Mouse (Mus musculus): ENCODE data around the gene Tnp2. TPM values are rescaled to one million over a fixed set of nuclear protein-coding genes. Genes with fewer than 3 reads are reported as not detected.

The Tnp2 gene
- polyA plus RNA-seq, 1 experiment from 2014 or later, result not detected

- Histone ChIP-seq H3K27ac (no peak overlapping the region), H3K9me3 (no peaks in the 10 kb centered on the region), H3K36me3 (no peaks in the 10 kb centered on the region), H3K4me1 (replicated peaks) (peaks cover 22% of the 10 kb centered on the region), H3K4me3 (no peak overlapping the region), H3K27me3 (ENCODE audit: insufficient read depth, poor library complexity, severe bottlenecking) (peaks cover 3% of the 10 kb centered on the region; the same call in 1 of the 2 replicates)
- WGBS, result 75% methylated on average over 4 of the region's 4 CpGs
- no peak for DNase-seq (ENCODE audit: low spot score)
Measured at GRCm38 (mm10) chr16:10774726-10775125, 13.7 kb downstream of the Tnp2 start.

- peaks cover 22% of the 10 kb centered on the region for H3K4me1 ChIP-seq (replicated peaks)
- H3K4me3 ChIP-seq, result no peak overlapping the region
- no peak for DNase-seq (ENCODE audit: low spot score)
- H3K9me3 ChIP-seq, result no peaks in the 10 kb centered on the region
- peaks cover 8% of the 10 kb centered on the region for H3K27me3 ChIP-seq (ENCODE audit: insufficient read depth, poor library complexity, severe bottlenecking)
- 86% methylated on average over 8 of the region's 8 CpGs for WGBS
- no peak overlapping the region for H3K27ac ChIP-seq
- no peaks in the 10 kb centered on the region for H3K36me3 ChIP-seq
Measured at GRCm38 (mm10) chr16:10773543-10773942, 14.9 kb downstream of the Tnp2 start.

- 55% methylated on average over 19 of the region's 19 CpGs for WGBS
- Histone ChIP-seq H3K27me3 (ENCODE audit: insufficient read depth, poor library complexity, severe bottlenecking) (peaks cover 9% of the 10 kb centered on the region), H3K27ac (no peak overlapping the region), H3K9me3 (no peaks in the 10 kb centered on the region), H3K36me3 (no peaks in the 10 kb centered on the region), H3K4me1 (replicated peaks) (peaks cover 12% of the 10 kb centered on the region; the same call in 1 of the 2 replicates), H3K4me3 (no peak overlapping the region)
- DNase-seq (ENCODE audit: low spot score), result no peak
Measured at GRCm38 (mm10) chr16:10771769-10772510, 16.5 kb downstream of the Tnp2 start.

- no peak for DNase-seq (ENCODE audit: low spot score)
- 51% methylated on average over 4 of the region's 4 CpGs for WGBS
Measured at GRCm38 (mm10) chr16:10770531-10771325, 17.7 kb downstream of the Tnp2 start.

GRCm38 (mm10) chr16:10769661-10770060 is 18.8 kb downstream of the Tnp2 start:
- no peak for DNase-seq (ENCODE audit: low spot score)
- H3K27ac ChIP-seq, result no peak overlapping the region
- no peaks in the 10 kb centered on the region for H3K36me3 ChIP-seq
- H3K4me1 ChIP-seq (replicated peaks), result peaks cover 7% of the 10 kb centered on the region; the same call in 1 of the 2 replicates
- H3K9me3 ChIP-seq, result no peaks in the 10 kb centered on the region
- H3K27me3 ChIP-seq (ENCODE audit: insufficient read depth, poor library complexity, severe bottlenecking), result peaks cover 9% of the 10 kb centered on the region
- H3K4me3 ChIP-seq, result no peak overlapping the region
- 41% methylated on average over 2 of the region's 2 CpGs for WGBS

More at GRCm38 (mm10) chr16:10770531-10771325, 17.7 kb downstream of the Tnp2 start:
- H3K4me3 ChIP-seq, result no peak overlapping the region
- H3K9me3 ChIP-seq, result no peaks in the 10 kb centered on the region
- peaks cover 9% of the 10 kb centered on the region for H3K27me3 ChIP-seq (ENCODE audit: insufficient read depth, poor library complexity, severe bottlenecking)
- H3K36me3 ChIP-seq, result no peaks in the 10 kb centered on the region
- peaks cover 7% of the 10 kb centered on the region; the same call in 1 of the 2 replicates for H3K4me1 ChIP-seq (replicated peaks)
- no peak overlapping the region for H3K27ac ChIP-seq

- WGBS, result 70% methylated on average over 9 of the region's 9 CpGs
- Histone ChIP-seq H3K27ac (no peak overlapping the region), H3K4me3 (no peak overlapping the region), H3K4me1 (replicated peaks) (peaks cover 10% of the 10 kb centered on the region; the same call in 1 of the 2 replicates), H3K27me3 (ENCODE audit: insufficient read depth, poor library complexity, severe bottlenecking) (peaks cover 9% of the 10 kb centered on the region), H3K36me3 (no peaks in the 10 kb centered on the region), H3K9me3 (no peaks in the 10 kb centered on the region)
- no peak for DNase-seq (ENCODE audit: low spot score)
Measured at GRCm38 (mm10) chr16:10768821-10769220, 19.6 kb downstream of the Tnp2 start.

GRCm38 (mm10) chr16:10767158-10767557 is 21.3 kb downstream of the Tnp2 start:
- Histone ChIP-seq H3K27ac (no peak overlapping the region), H3K36me3 (no peaks in the 10 kb centered on the region), H3K9me3 (no peaks in the 10 kb centered on the region), H3K27me3 (ENCODE audit: insufficient read depth, poor library complexity, severe bottlenecking) (peaks cover 9% of the 10 kb centered on the region), H3K4me1 (replicated peaks) (peaks cover 15% of the 10 kb centered on the region; the same call in 1 of the 2 replicates), H3K4me3 (no peak overlapping the region)
- 50% methylated on average over 4 of the region's 4 CpGs for WGBS
- peak; percentile 64 for DNase-seq (ENCODE audit: low spot score)

GRCm38 (mm10) chr16:10764323-10764722 is 24.1 kb downstream of the Tnp2 start:
- Histone ChIP-seq H3K27ac (no peak overlapping the region), H3K4me1 (replicated peaks) (peaks cover 19% of the 10 kb centered on the region), H3K9me3 (no peaks in the 10 kb centered on the region), H3K4me3 (no peak overlapping the region), H3K27me3 (ENCODE audit: insufficient read depth, poor library complexity, severe bottlenecking) (peaks cover 5% of the 10 kb centered on the region; the same call in 1 of the 2 replicates), H3K36me3 (no peaks in the 10 kb centered on the region)
- no peak for DNase-seq (ENCODE audit: low spot score)
- WGBS, result 65% methylated on average over 2 of the region's 2 CpGs

- Histone ChIP-seq H3K36me3 (no peaks in the 10 kb centered on the region), H3K27ac (no peak overlapping the region), H3K4me3 (no peak overlapping the region), H3K9me3 (no peaks in the 10 kb centered on the region), H3K27me3 (ENCODE audit: insufficient read depth, poor library complexity, severe bottlenecking) (peaks cover 3% of the 10 kb centered on the region; the same call in 1 of the 2 replicates), H3K4me1 (replicated peaks) (peaks cover 19% of the 10 kb centered on the region)
- WGBS, result 60% methylated on average over 6 of the region's 6 CpGs
- no peak for DNase-seq (ENCODE audit: low spot score)
Measured at GRCm38 (mm10) chr16:10763540-10764264, 24.8 kb downstream of the Tnp2 start.

- no peaks in the 10 kb centered on the region for H3K9me3 ChIP-seq
- H3K36me3 ChIP-seq, result no peaks in the 10 kb centered on the region
- no peak overlapping the region for H3K27ac ChIP-seq
- peaks cover 19% of the 10 kb centered on the region for H3K4me1 ChIP-seq (replicated peaks)
- no peaks in the 10 kb centered on the region for H3K27me3 ChIP-seq (ENCODE audit: insufficient read depth, poor library complexity, severe bottlenecking)
- DNase-seq (ENCODE audit: low spot score), result no peak
- 78% methylated on average over 5 of the region's 5 CpGs for WGBS
- H3K4me3 ChIP-seq, result no peak overlapping the region
Measured at GRCm38 (mm10) chr16:10762569-10763180, 25.8 kb downstream of the Tnp2 start.

GRCm38 (mm10) chr16:10761182-10761581 is 27.3 kb downstream of the Tnp2 start:
- DNase-seq (ENCODE audit: low spot score), result no peak
- Histone ChIP-seq H3K9me3 (no peaks in the 10 kb centered on the region), H3K36me3 (no peaks in the 10 kb centered on the region), H3K4me3 (no peak overlapping the region), H3K27ac (0 out of 2 replicates have a peak overlapping the region, but pooled peaks have one; percentile 35), H3K27me3 (ENCODE audit: insufficient read depth, poor library complexity, severe bottlenecking) (no peaks in the 10 kb centered on the region), H3K4me1 (replicated peaks) (peaks cover 19% of the 10 kb centered on the region)
- 63% methylated on average over 8 of the region's 8 CpGs for WGBS

- Histone ChIP-seq H3K4me1 (replicated peaks) (peaks cover 9% of the 10 kb centered on the region), H3K9me3 (no peaks in the 10 kb centered on the region), H3K4me3 (no peak overlapping the region), H3K27me3 (ENCODE audit: insufficient read depth, poor library complexity, severe bottlenecking) (no peaks in the 10 kb centered on the region), H3K27ac (no peak overlapping the region), H3K36me3 (no peaks in the 10 kb centered on the region)
- 78% methylated on average over 6 of the region's 6 CpGs for WGBS
- DNase-seq (ENCODE audit: low spot score), result no peak
Measured at GRCm38 (mm10) chr16:10756168-10756567, 32.3 kb downstream of the Tnp2 start.
